Mouse (Mus musculus): ENCODE data around the gene Jazf1. TPM values are rescaled to one million over a fixed set of nuclear protein-coding genes. Genes with fewer than 3 reads are reported as not detected.

The Jazf1 gene
- polyA plus RNA-seq, 2 experiments from 2014 or later, result 8.2 to 9.6 TPM

GRCm38 (mm10) chr6:53010286-53010685, 58.1 kb downstream of the Jazf1 start:
- ATAC-seq, result no peak

DNA sequence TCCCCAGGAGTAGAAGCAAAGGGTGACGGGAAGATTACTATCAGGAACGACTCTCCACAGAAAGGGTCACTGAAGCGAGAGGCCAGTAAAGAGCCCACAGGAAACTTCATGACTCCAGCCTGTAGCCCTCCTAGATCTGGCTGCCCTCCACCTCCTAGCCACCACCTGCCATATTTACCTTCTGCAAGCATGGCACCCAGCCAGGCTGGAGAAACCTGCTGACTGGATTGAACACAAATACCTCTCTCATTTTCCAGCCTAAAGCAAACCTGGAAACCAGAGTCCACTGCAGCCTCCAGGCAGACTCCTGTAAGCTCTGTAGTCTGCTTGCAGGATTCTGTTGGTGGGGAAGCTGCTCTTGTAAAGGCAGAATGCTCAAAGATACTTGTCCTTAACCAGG, 62.4 kb downstream of the Jazf1 start:
- no peak for ATAC-seq

DNA sequence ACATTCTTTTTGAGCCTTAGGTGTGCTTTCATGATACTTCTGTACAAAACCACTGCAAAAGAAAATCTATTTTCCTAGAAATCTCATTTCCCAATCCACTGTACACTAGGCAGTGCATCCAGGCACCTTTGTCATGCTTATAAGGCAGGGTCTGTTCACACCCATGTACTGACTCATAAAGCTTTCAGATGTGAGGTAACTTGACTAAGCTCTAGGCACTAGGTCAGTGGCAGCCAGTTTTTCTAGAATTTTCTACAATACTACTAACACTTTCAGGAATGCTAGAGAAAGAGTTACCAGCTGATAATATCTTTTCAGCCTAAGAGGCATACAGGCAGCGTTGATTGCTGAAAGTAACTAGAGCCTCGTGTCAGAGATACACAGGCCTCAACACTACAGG, 62.9 kb downstream of the Jazf1 start:
- no peak for ATAC-seq

- no peak for ATAC-seq
Observed at GRCm38 (mm10) chr6:52990816-52991215, 77.6 kb downstream of the Jazf1 start.

GRCm38 (mm10) chr6:52987905-52988640, 80.4 kb downstream of the Jazf1 start:
- ATAC-seq, result no peak

DNA sequence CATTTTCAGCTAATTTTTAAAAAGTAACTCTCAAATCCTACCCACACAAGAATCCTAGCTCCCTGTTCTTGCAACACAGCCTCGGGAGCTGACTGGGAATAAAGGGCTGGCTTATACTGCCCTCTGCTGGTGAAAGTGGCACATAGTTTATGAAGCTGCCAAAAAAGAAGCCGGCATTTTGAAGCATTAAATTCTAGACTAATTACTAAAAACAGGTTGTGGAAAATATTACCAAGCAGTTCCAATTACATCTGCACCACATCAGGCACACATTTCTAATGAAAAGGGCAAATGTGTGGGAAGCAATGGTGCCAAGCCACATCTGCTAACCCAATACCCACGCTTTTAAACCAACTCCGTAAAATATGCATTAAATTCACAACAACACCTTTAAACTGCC, 81.0 kb downstream of the Jazf1 start:
- peak; percentile 71 for ATAC-seq

- no peak for ATAC-seq
Observed at GRCm38 (mm10) chr6:52982175-52982574, 86.3 kb downstream of the Jazf1 start.

DNA sequence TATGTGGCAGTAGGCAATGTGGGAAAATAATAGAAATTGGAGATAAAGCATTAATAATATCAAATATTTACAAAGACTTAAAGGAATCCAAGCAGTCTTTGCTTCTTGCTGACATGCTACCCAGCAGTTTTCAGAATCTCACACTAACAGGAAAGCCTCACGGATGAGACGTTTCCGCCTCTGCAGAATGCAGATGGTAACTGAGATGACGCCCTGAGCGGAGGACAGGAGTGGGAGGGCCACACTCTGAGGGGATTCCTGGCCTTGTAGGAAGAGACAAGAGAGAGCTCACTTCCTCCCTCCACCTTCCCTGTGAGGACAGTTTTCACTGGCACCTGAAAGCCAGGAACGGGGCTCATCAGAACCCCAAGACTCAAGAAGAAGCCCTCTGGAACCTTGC, 88.9 kb downstream of the Jazf1 start:
- ATAC-seq, result peak; percentile 39

- no peak for ATAC-seq
Observed at GRCm38 (mm10) chr6:52973351-52973750, 95.1 kb downstream of the Jazf1 start.

GRCm38 (mm10) chr6:52972138-52972537, 96.3 kb downstream of the Jazf1 start:
- no peak for ATAC-seq

DNA sequence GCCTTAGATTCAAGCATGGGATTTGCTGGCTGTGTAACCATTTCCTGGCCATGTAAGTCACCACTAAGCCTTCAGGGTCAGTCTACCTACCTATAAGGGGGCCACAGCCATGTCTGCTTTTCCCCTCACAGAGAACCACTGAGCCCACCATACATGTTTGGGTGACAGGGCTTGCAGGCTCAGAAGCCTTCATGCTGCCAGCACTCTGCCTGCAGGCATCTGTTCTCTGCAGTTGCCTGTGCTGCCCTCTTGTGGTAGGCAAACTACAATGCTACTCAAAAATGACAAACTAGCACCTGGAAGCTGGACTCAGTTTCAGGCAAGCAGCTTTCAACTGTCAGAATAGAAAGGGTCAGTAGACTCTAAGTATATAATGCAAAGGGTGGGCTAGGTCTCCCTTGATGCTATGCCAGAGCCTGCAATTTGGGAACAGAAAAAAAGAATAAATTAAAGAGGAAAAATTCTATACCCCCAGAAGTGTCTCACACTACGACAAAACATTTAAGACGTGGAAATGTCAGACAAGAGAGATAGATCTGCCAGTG, 98.6 kb downstream of the Jazf1 start:
- peak; percentile 64 for ATAC-seq

DNA sequence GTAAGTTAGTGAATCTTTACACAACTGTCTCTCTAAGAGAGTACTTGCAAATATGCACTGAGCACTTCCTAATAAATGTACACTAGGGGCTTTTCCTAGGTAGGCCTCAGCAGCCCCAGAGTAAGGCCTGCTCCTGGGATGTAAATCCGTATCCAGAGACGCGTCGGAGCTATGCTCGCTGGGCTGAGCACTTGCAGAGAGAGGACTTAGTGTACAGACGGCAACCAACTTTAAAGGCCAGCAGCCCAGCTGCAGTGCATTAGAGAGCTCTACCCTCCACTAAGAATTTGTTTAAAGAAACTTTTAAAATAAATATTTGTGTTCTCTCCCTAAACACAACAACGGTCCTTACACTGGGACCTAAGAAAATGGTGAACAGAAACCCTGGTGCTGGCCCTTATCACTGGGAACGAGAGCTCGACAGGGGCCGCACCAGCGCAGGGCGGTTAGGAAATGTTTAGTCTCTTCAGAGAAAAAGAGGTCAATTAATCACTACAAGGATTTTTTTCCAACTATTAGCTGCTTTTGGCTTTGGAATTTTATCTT, 100.0 kb downstream of the Jazf1 start:
- ATAC-seq, result no peak

GRCm38 (mm10) chr6:52967557-52968270, 100.7 kb downstream of the Jazf1 start:
- ATAC-seq, result no peak

DNA sequence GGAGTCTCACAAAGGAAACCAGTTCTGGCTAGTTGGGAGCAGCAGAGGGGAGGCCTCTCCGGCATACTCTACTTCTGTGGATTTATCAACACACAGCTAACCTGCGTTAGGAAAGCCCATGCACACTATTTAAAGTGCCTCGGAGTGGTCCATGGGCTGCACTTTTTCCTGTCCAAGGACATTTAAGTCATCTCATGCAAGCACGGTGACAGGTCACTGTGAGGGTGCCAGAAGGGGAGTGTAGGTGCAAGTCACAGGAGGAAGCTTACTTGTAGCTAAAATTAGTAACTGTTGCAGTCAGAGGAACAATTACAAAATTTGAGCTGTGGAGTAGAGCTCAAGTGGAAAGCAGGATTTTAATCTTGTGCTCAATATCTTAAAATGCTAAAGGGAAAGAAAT, 102.4 kb downstream of the Jazf1 start:
- no peak for ATAC-seq

- peak; percentile 86 for ATAC-seq
Observed at GRCm38 (mm10) chr6:52965340-52965739, 103.1 kb downstream of the Jazf1 start.

DNA sequence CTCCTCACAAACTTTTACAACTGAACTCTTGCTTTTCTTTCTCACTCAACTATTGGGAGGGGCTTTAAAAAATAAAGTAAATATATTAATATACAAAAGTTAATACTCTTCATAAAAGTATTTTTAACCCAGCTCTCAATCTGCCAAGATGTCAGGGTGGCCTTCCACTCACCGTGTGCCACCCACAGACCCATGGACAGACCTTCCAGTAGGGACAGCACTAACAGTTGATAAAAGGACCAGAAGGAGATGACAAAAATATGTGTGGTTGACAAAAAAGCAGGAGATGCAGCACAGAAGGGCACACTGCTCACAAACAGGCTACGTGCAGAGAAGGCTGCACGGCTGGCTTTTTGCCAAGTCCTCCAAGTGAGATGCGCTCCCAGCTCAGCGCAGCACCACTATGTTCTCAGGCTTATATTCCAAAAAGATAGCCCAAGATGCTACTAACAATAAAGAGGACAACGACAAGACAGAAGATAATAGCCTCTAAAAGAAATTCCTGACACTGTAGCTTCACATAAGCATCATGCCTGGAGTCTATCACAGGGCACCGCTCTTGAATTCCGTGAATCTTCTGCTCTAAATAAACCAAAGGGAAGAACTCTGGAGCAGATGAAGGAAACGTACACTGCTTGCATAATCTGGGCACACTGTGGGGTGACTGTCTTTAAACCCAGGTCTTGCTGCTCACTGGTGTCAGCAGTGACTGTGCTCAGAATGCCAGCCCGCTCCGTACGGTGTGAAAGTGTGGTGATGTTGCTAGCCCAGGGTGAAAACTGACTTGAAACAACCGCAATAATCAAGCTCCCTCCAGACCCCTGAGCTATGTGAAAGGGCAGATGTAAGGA, 104.4 kb downstream of the Jazf1 start:
- no peak for ATAC-seq

DNA sequence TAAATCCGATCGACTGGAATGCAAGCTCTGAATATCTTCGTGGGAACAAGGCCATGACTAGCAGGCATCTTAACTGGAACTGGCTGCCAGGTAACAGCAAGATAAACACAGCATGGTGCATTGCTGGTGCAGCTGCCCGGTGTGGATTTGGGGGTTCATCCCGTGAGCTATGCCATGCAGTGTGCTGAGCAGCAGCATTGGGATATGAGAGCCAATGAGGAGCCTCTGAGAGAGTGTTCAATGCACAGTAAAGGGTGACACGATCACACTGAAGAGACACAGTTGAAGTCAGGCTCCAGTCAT, 105.0 kb downstream of the Jazf1 start:
- ATAC-seq, result no peak

DNA sequence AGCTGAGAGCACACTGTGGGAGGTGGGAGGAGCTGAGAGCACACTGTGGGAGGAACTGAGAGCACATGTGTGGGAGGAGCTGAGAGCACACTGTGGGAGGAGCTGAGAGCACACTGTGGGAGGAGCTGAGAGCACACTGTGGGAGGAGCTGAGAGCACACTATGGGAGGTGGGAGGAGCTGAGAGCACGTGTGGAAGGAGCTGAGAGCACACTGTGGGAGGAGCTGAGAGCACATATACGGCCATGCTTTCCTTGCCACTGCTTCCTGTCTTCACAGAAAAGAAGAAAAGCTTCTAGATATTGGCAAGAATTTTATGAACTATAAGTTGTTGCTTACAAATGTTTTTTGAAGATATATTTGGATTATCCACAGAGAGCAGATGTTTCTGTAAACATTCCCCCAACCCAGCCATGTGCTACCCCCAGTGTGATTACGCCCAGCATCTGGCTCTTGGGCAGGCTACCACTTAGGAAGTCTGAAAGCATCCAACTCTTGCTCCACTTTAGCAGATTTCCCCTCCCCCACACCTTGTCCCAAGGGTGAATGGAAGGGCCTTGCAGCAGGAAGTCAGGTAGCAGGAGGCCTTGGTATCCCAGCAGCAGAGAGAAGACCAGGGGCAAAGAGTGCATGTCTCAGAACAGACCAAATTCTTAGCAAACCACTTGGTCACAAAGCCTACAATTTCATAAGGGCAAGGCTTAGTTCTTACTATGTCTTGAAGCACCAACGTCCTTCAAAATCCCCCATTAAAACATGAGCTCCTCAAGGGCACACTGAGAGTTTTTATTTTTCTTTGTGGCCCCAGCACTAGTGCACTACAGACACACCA, 105.6 kb downstream of the Jazf1 start:
- ATAC-seq, result no peak

- ATAC-seq, result no peak
Observed at GRCm38 (mm10) chr6:52961660-52962490, 106.6 kb downstream of the Jazf1 start.

DNA sequence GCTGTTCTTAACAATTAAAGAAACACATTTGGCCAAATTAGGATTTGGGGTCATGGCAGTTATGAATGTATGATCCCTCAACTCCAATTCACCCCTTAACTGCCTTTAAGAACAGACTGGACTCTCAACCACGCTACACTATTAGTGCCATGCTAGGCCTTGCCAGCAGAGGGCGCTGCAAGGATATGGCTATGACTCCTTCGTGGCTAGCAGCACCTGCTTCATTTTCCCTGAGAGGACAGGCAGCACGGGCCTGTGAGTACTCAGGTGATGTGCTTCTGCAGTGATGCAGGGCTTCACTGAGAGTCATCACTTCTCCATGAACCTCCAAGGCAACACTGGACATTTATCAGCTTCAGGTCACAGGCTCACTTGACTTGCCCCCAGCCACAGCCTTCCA, 110.7 kb downstream of the Jazf1 start:
- peak; percentile 81 for ATAC-seq

DNA sequence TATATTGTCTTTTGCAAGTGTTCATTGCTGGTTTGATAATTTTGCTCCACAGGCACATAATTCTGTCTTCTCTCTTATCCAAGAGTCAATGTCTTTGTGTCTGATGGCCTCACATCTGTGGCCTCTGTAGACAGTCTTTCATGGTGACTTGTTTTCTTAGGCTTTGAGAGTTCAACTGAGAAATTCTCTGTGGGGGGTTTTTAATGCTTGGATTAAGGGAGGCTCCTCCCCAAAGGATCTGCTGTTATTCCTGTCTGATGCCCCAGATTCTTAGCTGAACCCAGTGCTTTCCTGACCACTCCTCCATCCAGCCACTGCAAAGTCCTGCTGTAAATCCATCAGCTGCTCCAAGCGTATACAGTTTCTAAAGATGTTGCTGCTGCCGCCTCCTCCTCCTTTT, 112.3 kb downstream of the Jazf1 start:
- no peak for ATAC-seq
